In the genomic region with DNA sequence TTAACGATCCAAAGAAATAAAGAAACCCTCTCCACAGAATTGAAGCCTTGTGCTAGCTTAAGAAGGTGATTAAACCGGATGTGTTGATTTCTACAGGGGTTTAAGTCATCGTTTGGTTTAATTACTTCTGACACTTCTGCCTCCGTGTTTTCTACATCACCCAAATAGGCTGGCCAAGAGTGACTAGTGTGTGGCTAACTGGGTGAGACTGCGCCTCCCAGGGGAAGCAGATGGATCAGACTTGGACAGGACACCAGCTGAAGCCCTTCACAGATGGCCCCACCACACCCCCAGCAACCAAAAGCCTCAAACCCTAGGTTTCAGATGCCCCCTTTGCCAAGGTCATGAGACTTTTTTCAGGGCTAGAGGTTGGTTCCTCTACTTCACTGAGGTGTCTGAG, we compare ENCODE assay signal across 13 mouse cellular contexts.
DNase-seq lines count a peak whose midpoint lies in the region; ATAC-seq and TF ChIP-seq lines count a peak whose summit lies in the region.
"Had no signal": no experiment of that assay in that cellular context is flagged by ENCODE, and none has a peak within 500 bp of the region (broad histone marks: within the 10 kb centered on the region; RNA-seq: fewer than 3 reads in every experiment).

No protein-coding gene starts in this region.

- no peak for TF ChIP-seq CTCF in forebrain, postnatal 0 days (IDR thresholded peaks at IDR 0.05; ENCODE audit: low read depth)
- no peak for TF ChIP-seq CTCF in cortical plate, adult 2 months (IDR thresholded peaks at IDR 0.05; ENCODE audit: extremely low read depth, insufficient read depth, low read length)
- peak; percentile 2; the same call in 1 of the 2 replicates for TF ChIP-seq CTCF in midbrain, postnatal 0 days (IDR thresholded peaks at IDR 0.05)

- H3K36me3 ChIP-seq in forebrain, embryonic 13.5 days (ENCODE audit: poor library complexity, severe bottlenecking): no peaks in the 10 kb centered on the region
- H3K36me3 ChIP-seq in forebrain, postnatal 0 days (ENCODE audit: insufficient read depth): no peaks in the 10 kb centered on the region
- H3K36me3 ChIP-seq in midbrain, postnatal 0 days (ENCODE audit: insufficient read depth, low read length): no peaks in the 10 kb centered on the region
- H3K36me3 ChIP-seq: embryonic facial prominence, embryonic 13.5 days; forebrain, embryonic 12.5 days; liver, embryonic 13.5 days had no signal

- intact Hi-C loops in left cerebral cortex, postnatal 4 days (cut with DNase I): no loop called here

- 0 out of 2 replicates have a peak overlapping the region, but pooled peaks have one; percentile 5 for H3K27ac ChIP-seq in forebrain, embryonic 13.5 days
- no peak overlapping the region for H3K27ac ChIP-seq in forebrain, postnatal 0 days (ENCODE audit: low read depth, low read length)
- H3K27ac ChIP-seq in cortical plate, adult 2 months (ENCODE audit: insufficient read depth, low read length): peak overlapping the region; percentile 58; the same call in 1 of the 2 replicates
- H3K27ac ChIP-seq in midbrain, postnatal 0 days (ENCODE audit: low read depth, low read length): no peak overlapping the region
- H3K27ac ChIP-seq: forebrain, embryonic 12.5 days; liver, embryonic 13.5 days had no signal

- no peak for TF ChIP-seq POLR2A in cortical plate, adult 2 months (IDR thresholded peaks at IDR 0.05; ENCODE audit: extremely low read depth, insufficient read depth, low read length)

- WGBS in forebrain, embryonic 13.5 days: 11% methylated on average over 5 of the region's 5 CpGs
- WGBS in forebrain, postnatal 0 days: 16% methylated on average over 5 of the region's 5 CpGs
- 23% methylated on average over 5 of the region's 5 CpGs for whole genome bisulfite sequencing in midbrain, postnatal 0 days

- DNase-seq in forebrain, postnatal 0 days: no peak
- peak; percentile 62 for DNase-seq in left cerebral cortex, postnatal 4 days
- no peak for DNase-seq in left cerebral cortex, adult 18-20 months (ENCODE audit: low spot score in 2 of 2)
- DNase-seq in midbrain, postnatal 0 days (ENCODE audit: low spot score): peak; percentile 56
- no peak for DNase-seq in spleen, adult 12 weeks (ENCODE audit: low spot score)
- DNase-seq: cerebellum, adult 8-10 months; kidney, postnatal 10 days; liver, embryonic 13.5 days; right cerebral cortex, postnatal 4 days had no signal

- no peaks in the 10 kb centered on the region for H3K9me3 ChIP-seq in forebrain, embryonic 13.5 days (replicated peaks)
- no peaks in the 10 kb centered on the region for H3K9me3 ChIP-seq in forebrain, postnatal 0 days (ENCODE audit: low read length)
- no peaks in the 10 kb centered on the region for H3K9me3 ChIP-seq in midbrain, postnatal 0 days (ENCODE audit: low read length)
- H3K9me3 ChIP-seq: embryonic facial prominence, embryonic 13.5 days; forebrain, embryonic 12.5 days; liver, embryonic 13.5 days had no signal

- peaks cover 34% of the 10 kb centered on the region for H3K4me1 ChIP-seq in forebrain, embryonic 13.5 days
- H3K4me1 ChIP-seq in forebrain, postnatal 0 days (ENCODE audit: insufficient read depth): 0 out of 2 replicates have a peak, but pooled peaks cover 3% of the 10 kb centered on the region
- peaks cover 15% of the 10 kb centered on the region for H3K4me1 ChIP-seq in cortical plate, adult 2 months (ENCODE audit: control insufficient read depth, insufficient read depth, low read length)
- 0 out of 2 replicates have a peak, but pooled peaks cover 2% of the 10 kb centered on the region for H3K4me1 ChIP-seq in midbrain, postnatal 0 days (ENCODE audit: insufficient read depth, low read length)
- H3K4me1 ChIP-seq: liver, embryonic 13.5 days had no signal

- no peaks in the 10 kb centered on the region for H3K27me3 ChIP-seq in forebrain, embryonic 13.5 days
- H3K27me3 ChIP-seq in forebrain, postnatal 0 days (ENCODE audit: insufficient read depth, low read length): no peaks in the 10 kb centered on the region
- H3K27me3 ChIP-seq in midbrain, postnatal 0 days (ENCODE audit: insufficient read depth, low read length): no peaks in the 10 kb centered on the region
- H3K27me3 ChIP-seq: embryonic facial prominence, embryonic 13.5 days had no signal

- no peak overlapping the region for H3K4me3 ChIP-seq in forebrain, embryonic 13.5 days
- H3K4me3 ChIP-seq in forebrain, postnatal 0 days (ENCODE audit: low read depth, low read length): no peak overlapping the region
- H3K4me3 ChIP-seq in cortical plate, adult 2 months (ENCODE audit: insufficient read depth, low read length): no peak overlapping the region
- H3K4me3 ChIP-seq in midbrain, postnatal 0 days (ENCODE audit: low read depth, low read length): no peak overlapping the region
- H3K4me3 ChIP-seq: embryonic facial prominence, embryonic 13.5 days; forebrain, embryonic 12.5 days; liver, embryonic 13.5 days had no signal

- H3K4me2 ChIP-seq in forebrain, embryonic 13.5 days: no peak overlapping the region
- H3K4me2 ChIP-seq in forebrain, postnatal 0 days (ENCODE audit: low read depth): no peak overlapping the region
- no peak overlapping the region for H3K4me2 ChIP-seq in midbrain, postnatal 0 days (ENCODE audit: low read depth, low read length, poor library complexity, severe bottlenecking)
- H3K4me2 ChIP-seq: embryonic facial prominence, embryonic 13.5 days; forebrain, embryonic 12.5 days; liver, embryonic 13.5 days had no signal

- no peak overlapping the region for H3K9ac ChIP-seq in forebrain, embryonic 13.5 days
- H3K9ac ChIP-seq in forebrain, postnatal 0 days: no peak overlapping the region
- H3K9ac ChIP-seq in midbrain, postnatal 0 days (replicated peaks; ENCODE audit: low read length, poor library complexity, severe bottlenecking): no peak overlapping the region
- H3K9ac ChIP-seq: embryonic facial prominence, embryonic 13.5 days; forebrain, embryonic 12.5 days; liver, embryonic 13.5 days had no signal

- no peak for ATAC-seq in forebrain, embryonic 13.5 days
- no peak; the same call in 1 of the 2 replicates for ATAC-seq in forebrain, postnatal 0 days
- ATAC-seq in midbrain, postnatal 0 days (ENCODE audit: low FRiP score): no peak

Comparison
In these comparisons a context has a peak if more than half of its experiments do, and no peak if none do; other contexts are left out.
1. H3K27ac ChIP-seq: peak in forebrain, embryonic 13.5 days (single experiment) and cortical plate, adult 2 months (single experiment); none in forebrain, postnatal 0 days (single experiment) and midbrain, postnatal 0 days (single experiment).
2. DNase-seq: peak in left cerebral cortex, postnatal 4 days (single experiment) and midbrain, postnatal 0 days (single experiment); none in forebrain, postnatal 0 days (single experiment), left cerebral cortex, adult 18-20 months (0 of 2) and spleen, adult 12 weeks (single experiment).